Mouse (Mus musculus) megakaryocyte, adult 5-6 weeks (primary cell): ENCODE measurements around the gene Nup160. TPM values are rescaled to one million over a fixed set of nuclear protein-coding genes. Genes with fewer than 3 reads are reported as not detected.
A peak's percentile ranks its signal among the peaks of the same experiment; 100 is the strongest.

Experiments
- ATAC-seq: 2 replicates; pipeline ENCODE4 v1.8.0; 2016; ENCODE audit warnings: mild to moderate bottlenecking, inconsistent platforms; ENCODE audit not compliant: poor library complexity, severe bottlenecking
- total RNA-seq, 2 experiments: library from RNA; stranded (forward) in 1 of 2; stranded (reverse) in 1 of 2; fragments of 153-499, 151-499 nt in 1 of 2; fragments of 221-1000, 200-1000 nt in 1 of 2; gene quantifications; 2 replicates each; pipeline versions ENCODE4 v1.2.3 to v1.2.4; 2015 to 2017

The Nup160 gene
- total RNA-seq, 2 experiments from 2014 or later = 40.3 to 55.9 TPM

DNA sequence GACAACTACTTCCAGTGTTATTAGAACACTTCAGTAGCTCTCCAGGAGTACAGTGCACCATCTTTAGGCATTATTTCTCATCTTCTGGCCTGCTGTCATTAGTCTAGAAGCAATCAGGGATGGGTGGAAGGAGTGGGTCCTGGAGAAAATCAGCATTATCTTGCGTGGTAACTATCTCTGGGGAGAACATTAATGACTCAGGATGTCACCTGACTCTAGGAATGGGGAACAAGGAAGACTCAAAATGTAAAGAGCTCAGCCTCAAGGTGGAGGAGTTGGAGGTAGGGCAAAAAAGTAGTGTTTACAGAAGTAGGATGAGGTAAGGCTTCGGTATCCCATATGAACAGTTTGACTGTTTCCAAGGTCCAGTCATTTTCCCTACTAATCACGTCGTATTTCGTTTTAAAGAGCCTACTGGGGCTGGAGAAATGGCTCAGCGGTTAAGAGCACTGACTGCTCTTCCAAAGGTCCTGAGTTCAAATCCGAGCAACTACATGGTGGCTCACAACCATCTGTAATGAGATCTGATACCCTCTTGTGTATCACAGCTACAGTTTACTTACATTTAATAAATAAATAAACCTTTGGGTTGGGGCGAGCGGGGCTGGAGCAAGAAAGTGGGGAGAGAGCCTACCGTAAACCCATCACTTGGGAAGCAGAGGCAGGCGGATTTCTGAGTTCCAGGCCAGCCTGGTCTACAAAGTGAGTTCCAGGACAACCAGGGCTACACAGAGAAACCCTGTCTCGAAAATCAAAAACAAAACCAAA lies 67.5 kb downstream of the Nup160 start:
- no peak for ATAC-seq

DNA sequence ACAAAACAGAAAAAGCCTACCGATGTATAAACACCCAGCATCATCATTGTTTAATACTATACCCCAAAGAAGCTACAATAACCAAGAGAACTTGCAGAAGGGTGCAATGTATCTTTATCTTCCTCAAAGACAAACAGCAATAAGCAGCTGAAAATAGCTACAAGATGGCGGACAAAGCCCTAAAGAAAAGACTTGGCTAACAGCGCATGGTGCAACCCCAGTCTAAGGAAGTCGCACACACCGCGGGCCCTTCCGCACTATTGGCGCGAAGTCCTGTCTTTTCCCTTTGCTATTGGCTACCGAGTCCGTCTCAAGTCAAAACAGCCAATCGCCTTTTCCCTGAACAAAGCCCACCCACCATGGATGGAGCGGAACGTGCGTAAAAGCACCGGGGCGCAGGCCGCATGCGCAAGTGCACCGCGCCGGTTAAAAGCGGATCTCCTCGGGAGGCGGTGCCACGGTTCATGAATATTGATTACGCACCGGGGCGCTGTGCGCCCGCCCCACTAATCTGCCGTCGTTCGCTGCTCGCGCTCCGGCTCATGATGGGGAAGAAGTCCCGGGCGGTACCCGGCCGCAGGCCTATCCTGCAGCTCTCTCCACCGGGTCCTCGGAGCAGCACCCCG lies 68.2 kb downstream of the Nup160 start, which contains the start of gene Fnbp4:
TSS of gene Fnbp4 (plus strand) at position 318 of the 626 bp plus-strand sequence.
- ATAC-seq = peak; percentile 94

DNA sequence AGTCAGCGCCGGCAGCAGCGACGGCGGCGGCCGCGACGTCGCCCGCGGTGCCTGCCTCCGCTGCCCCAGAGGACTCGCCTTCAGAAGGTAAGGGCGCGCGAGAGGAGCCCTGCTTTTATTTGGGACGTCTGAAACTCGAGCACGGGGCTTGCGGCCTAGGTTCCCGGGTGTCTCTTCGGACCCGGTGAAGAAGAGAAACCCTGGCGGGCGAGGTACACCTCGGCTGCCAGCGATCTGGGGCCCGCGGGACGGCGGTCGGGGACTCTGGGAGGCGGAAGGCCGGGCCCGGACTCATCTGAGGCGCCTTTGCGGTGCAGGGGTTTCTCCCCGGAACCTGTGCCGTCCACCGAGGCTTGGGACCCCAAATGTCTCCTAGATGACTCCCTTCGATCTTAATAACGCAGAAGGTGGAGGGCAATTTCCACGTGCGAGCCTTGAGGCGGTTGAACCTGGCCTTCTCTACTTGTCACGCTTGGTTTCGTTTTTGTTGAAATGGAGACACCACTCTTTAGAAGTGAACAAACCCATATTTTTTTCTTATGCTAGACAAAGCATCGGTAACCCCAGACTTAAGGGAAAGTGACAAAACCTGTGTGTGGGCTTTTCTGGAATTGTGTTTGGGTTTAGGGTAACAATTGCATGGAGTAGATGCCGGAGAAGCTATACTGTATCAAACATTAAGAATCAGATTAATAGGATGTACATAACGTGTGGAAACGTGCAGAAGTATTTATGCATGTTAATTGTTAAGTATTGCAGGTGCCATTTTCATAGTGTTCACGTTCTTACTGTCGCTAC lies 68.9 kb downstream of the Nup160 start:
- peak; percentile 12 for ATAC-seq

DNA sequence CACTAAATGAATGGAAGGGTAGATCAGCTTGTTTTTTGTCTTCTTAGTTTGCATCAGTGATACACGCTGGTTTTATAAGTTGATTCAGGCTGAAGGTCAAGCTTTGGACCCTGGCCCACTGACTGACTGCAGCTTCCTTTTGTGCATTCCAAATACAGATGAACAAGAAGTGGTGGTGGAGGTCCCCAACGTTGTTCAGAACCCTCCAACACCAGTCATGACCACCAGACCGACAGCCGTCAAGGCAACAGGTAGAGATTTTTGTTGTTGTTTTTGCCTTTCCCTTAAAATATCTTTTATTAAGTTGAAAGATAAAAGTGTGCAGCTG lies 69.5 kb downstream of the Nup160 start:
- no peak for ATAC-seq

GRCm38 (mm10) chr2:90747131-90747530 lies 70.1 kb downstream of the Nup160 start:
- no peak for ATAC-seq

GRCm38 (mm10) chr2:90749676-90750459 lies 72.9 kb downstream of the Nup160 start:
- ATAC-seq = 0 out of 2 replicates have a peak, but pooled peaks have one; percentile 13

DNA sequence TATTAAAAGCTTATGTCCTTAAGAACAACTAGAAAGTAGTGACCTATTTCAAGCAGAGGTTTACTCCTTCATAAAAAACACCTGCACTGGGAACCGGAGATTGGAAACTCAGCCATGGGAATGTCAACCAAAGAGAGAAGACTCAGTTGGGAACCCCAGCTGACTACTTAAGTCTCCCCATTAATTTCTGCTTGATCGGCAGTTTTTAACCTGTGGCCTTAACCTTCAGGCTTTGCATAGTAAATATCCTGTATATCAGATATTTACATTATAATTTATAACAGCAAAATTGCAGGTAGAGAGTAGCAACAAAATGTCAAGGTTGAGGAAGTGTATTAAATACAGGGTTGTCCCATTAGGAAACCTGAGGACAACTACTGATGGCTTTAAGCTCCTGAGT lies 76.5 kb downstream of the Nup160 start:
- no peak for ATAC-seq

- no peak for ATAC-seq
Observed at GRCm38 (mm10) chr2:90754188-90754587, 77.2 kb downstream of the Nup160 start.

GRCm38 (mm10) chr2:90765123-90765522 lies 88.1 kb downstream of the Nup160 start:
- ATAC-seq = no peak

GRCm38 (mm10) chr2:90781323-90781722 lies 104.3 kb downstream of the Nup160 start:
- ATAC-seq = no peak

- no peak for ATAC-seq
Observed at GRCm38 (mm10) chr2:90781938-90782337, 104.9 kb downstream of the Nup160 start.

DNA sequence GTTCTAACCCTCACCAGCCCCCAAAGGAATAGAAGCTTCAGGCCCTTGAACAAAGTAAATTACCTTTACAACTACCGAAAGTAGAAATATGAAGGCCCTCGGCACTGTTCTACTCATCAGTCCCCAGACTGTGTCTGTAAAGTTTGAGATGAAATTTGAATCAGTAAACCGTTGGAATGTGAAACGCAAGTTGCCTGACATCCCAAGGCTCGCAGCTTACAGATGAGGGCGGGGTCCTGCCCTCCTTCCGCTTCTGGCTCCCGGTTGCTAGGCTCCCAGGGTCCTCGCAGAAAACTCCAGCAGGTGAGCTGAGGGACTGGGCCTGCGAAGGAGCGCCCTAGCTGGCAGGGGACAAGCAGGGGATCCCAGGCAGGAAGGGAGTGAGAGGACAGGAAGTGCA lies 105.4 kb downstream of the Nup160 start, which contains the start of gene Agbl2:
TSS of gene Agbl2 (plus strand) at position 270 of the 400 bp plus-strand sequence.
- peak; percentile 24; the same call in 1 of the 2 replicates for ATAC-seq

GRCm38 (mm10) chr2:90782901-90783486 lies 106.0 kb downstream of the Nup160 start:
- peak; percentile 57 for ATAC-seq

Other genes starting within 250 kb of the Nup160 start
- gene Ptprj, start 96.6 kb upstream of the Nup160 start, total RNA-seq (2015) = 103 and 104 TPM in 2 replicates
- gene Ptprj, start 96.6 kb upstream of the Nup160 start, total RNA-seq (2017) = 94.7 and 107 TPM in 2 replicates
- gene Fnbp4, start 68.2 kb downstream of the Nup160 start, total RNA-seq (2015) = 73.0 and 77.6 TPM in 2 replicates
- gene Fnbp4, start 68.2 kb downstream of the Nup160 start, total RNA-seq (2017) = 119 and 139 TPM in 2 replicates
- gene Agbl2, start 105.5 kb downstream of the Nup160 start, total RNA-seq (2015) = not detected in 2 replicates
- gene Agbl2, start 105.5 kb downstream of the Nup160 start, total RNA-seq (2017) = not detected in 2 replicates
- 130 and 138 TPM in 2 replicates for gene Mtch2, start 169.9 kb downstream of the Nup160 start, total RNA-seq (2015)
- 129 and 168 TPM in 2 replicates for gene Mtch2, start 169.9 kb downstream of the Nup160 start, total RNA-seq (2017)
- not detected in 2 replicates for gene C1qtnf4, start 208.6 kb downstream of the Nup160 start, total RNA-seq (2015)
- not detected in 2 replicates for gene C1qtnf4, start 208.6 kb downstream of the Nup160 start, total RNA-seq (2017)
- 9.1 and 11.3 TPM in 2 replicates for gene Kbtbd4, start 227.5 kb downstream of the Nup160 start, total RNA-seq (2015)
- gene Kbtbd4, start 227.5 kb downstream of the Nup160 start, total RNA-seq (2017) = 9.3 and 14.1 TPM in 2 replicates
- gene Ndufs3, start 227.6 kb downstream of the Nup160 start, total RNA-seq (2015) = 113 and 119 TPM in 2 replicates
- 61.6 and 70.9 TPM in 2 replicates for gene Ndufs3, start 227.6 kb downstream of the Nup160 start, total RNA-seq (2017)